Mouse (Mus musculus) embryo, embryonic 9.5 days (tissue): ENCODE measurements around the gene Smtnl2.

Source experiments
- DNase-seq: peaks from one replicate; pipeline ENCODE4 v3.0.0-alpha.2; 2017; ENCODE audit errors: extremely low spot score

Gene Smtnl2

GRCm38 (mm10) chr11:72426884-72427283 lies 15.4 kb upstream of the Smtnl2 start:
- no peak for DNase-seq

- no peak for DNase-seq
Observed at GRCm38 (mm10) chr11:72425201-72425600, 13.7 kb upstream of the Smtnl2 start.

GRCm38 (mm10) chr11:72423686-72424085 lies 12.2 kb upstream of the Smtnl2 start:
- DNase-seq: no peak

- no peak for DNase-seq
Observed at GRCm38 (mm10) chr11:72421518-72422278, 10.2 kb upstream of the Smtnl2 start.

- no peak for DNase-seq
Observed at GRCm38 (mm10) chr11:72420460-72421122, 9.1 kb upstream of the Smtnl2 start.

GRCm38 (mm10) chr11:72419006-72419405 lies 7.5 kb upstream of the Smtnl2 start:
- no peak for DNase-seq

- no peak for DNase-seq
Observed at GRCm38 (mm10) chr11:72418227-72418626, 6.7 kb upstream of the Smtnl2 start.

GRCm38 (mm10) chr11:72417376-72417775 lies 5.9 kb upstream of the Smtnl2 start:
- peak; percentile 49 for DNase-seq

- no peak for DNase-seq
Observed at GRCm38 (mm10) chr11:72416666-72417065, 5.2 kb upstream of the Smtnl2 start.

- DNase-seq: no peak
Observed at GRCm38 (mm10) chr11:72415155-72415554, 3.6 kb upstream of the Smtnl2 start.

GRCm38 (mm10) chr11:72413601-72414190 lies 2.2 kb upstream of the Smtnl2 start:
- no peak for DNase-seq

- no peak for DNase-seq
Observed at GRCm38 (mm10) chr11:72413016-72413415, 1.5 kb upstream of the Smtnl2 start.

- no peak for DNase-seq
Observed at GRCm38 (mm10) chr11:72411945-72412344, 432 bp upstream of the Smtnl2 start.

- peak; percentile 61 for DNase-seq
Observed at GRCm38 (mm10) chr11:72410521-72411092, 906 bp downstream of the Smtnl2 start.

- DNase-seq: no peak
Observed at GRCm38 (mm10) chr11:72409649-72410385, 1.7 kb downstream of the Smtnl2 start.

- DNase-seq: no peak
Observed at GRCm38 (mm10) chr11:72408451-72409170, 2.9 kb downstream of the Smtnl2 start.

GRCm38 (mm10) chr11:72407574-72407973 lies 3.9 kb downstream of the Smtnl2 start:
- DNase-seq: peak; percentile 22

GRCm38 (mm10) chr11:72407081-72407480 lies 4.4 kb downstream of the Smtnl2 start:
- peak; percentile 23 for DNase-seq

GRCm38 (mm10) chr11:72406079-72406675 lies 5.3 kb downstream of the Smtnl2 start:
- DNase-seq: no peak

- DNase-seq: no peak
Observed at GRCm38 (mm10) chr11:72405532-72405931, 6.0 kb downstream of the Smtnl2 start.

- DNase-seq: no peak
Observed at GRCm38 (mm10) chr11:72402969-72403368, 8.5 kb downstream of the Smtnl2 start.
